Mouse (Mus musculus) kidney, adult 18-20 months (tissue): Measurements from ENCODE around the gene Cwf19l1.

Source experiments
- DNase-seq: peaks from one replicate; pipeline ENCODE4 v3.0.0; 2021

Cwf19l1 gene

GRCm38 (mm10) chr19:44110356-44110755 is 25.3 kb downstream of the Cwf19l1 start:
- peak; percentile 74 for DNase-seq

- DNase-seq, result peak; percentile 43
Measured at GRCm38 (mm10) chr19:44108996-44109395, 26.7 kb downstream of the Cwf19l1 start.

- DNase-seq, result no peak
Measured at GRCm38 (mm10) chr19:44107661-44108521, 27.8 kb downstream of the Cwf19l1 start.

- DNase-seq, result peak; percentile 96
Measured at GRCm38 (mm10) chr19:44106831-44107660, 28.6 kb downstream of the Cwf19l1 start, which contains the start of gene Chuk. Gene Chuk, minus strand, starts transcription at chr19:44107480.

- no peak for DNase-seq
Measured at GRCm38 (mm10) chr19:44104393-44104792, 31.3 kb downstream of the Cwf19l1 start.

GRCm38 (mm10) chr19:44103001-44103400 is 32.7 kb downstream of the Cwf19l1 start:
- DNase-seq, result no peak

GRCm38 (mm10) chr19:44100840-44101239 is 34.8 kb downstream of the Cwf19l1 start:
- no peak for DNase-seq

GRCm38 (mm10) chr19:44086278-44086677 is 49.4 kb downstream of the Cwf19l1 start:
- DNase-seq, result no peak

- DNase-seq, result no peak
Measured at GRCm38 (mm10) chr19:44080920-44081319, 54.8 kb downstream of the Cwf19l1 start.

GRCm38 (mm10) chr19:44080023-44080422 is 55.7 kb downstream of the Cwf19l1 start:
- no peak for DNase-seq

- DNase-seq, result no peak
Measured at GRCm38 (mm10) chr19:44077024-44077423, 58.7 kb downstream of the Cwf19l1 start.

- DNase-seq, result no peak
Measured at GRCm38 (mm10) chr19:44076457-44076856, 59.2 kb downstream of the Cwf19l1 start.

GRCm38 (mm10) chr19:44074986-44075385 is 60.7 kb downstream of the Cwf19l1 start:
- no peak for DNase-seq

- DNase-seq, result no peak
Measured at GRCm38 (mm10) chr19:44071166-44071565, 64.5 kb downstream of the Cwf19l1 start.

GRCm38 (mm10) chr19:44069914-44070232 is 65.8 kb downstream of the Cwf19l1 start:
- DNase-seq, result no peak

GRCm38 (mm10) chr19:44069121-44069913 is 66.4 kb downstream of the Cwf19l1 start, which contains the start of gene Erlin1:
Gene Erlin1, minus strand, starts transcription at chr19:44069785.
- peak; percentile 92 for DNase-seq

- DNase-seq, result no peak
Measured at GRCm38 (mm10) chr19:44068232-44068631, 67.4 kb downstream of the Cwf19l1 start.

- DNase-seq, result peak; percentile 57
Measured at GRCm38 (mm10) chr19:44067323-44068049, 68.2 kb downstream of the Cwf19l1 start.

GRCm38 (mm10) chr19:44064734-44065133 is 70.9 kb downstream of the Cwf19l1 start:
- DNase-seq, result no peak

GRCm38 (mm10) chr19:44063773-44064172 is 71.9 kb downstream of the Cwf19l1 start:
- peak; percentile 43 for DNase-seq

- no peak for DNase-seq
Measured at GRCm38 (mm10) chr19:44060226-44060625, 75.5 kb downstream of the Cwf19l1 start.
